Mouse (Mus musculus): ENCODE results near the gene Psmg4. TPM values are rescaled to one million over a fixed set of nuclear protein-coding genes. Genes with fewer than 3 reads are reported as not detected.

Psmg4 gene
- total RNA-seq, 2 experiments from 2014 or later: 14.8 to 23.0 TPM

- DNase-seq (ENCODE audit: low spot score): no peak
Measured at GRCm38 (mm10) chr13:34193384-34193783, 30.6 kb downstream of the Psmg4 start.

- DNase-seq (ENCODE audit: low spot score): no peak
Measured at GRCm38 (mm10) chr13:34195676-34196075, 32.9 kb downstream of the Psmg4 start.

DNA sequence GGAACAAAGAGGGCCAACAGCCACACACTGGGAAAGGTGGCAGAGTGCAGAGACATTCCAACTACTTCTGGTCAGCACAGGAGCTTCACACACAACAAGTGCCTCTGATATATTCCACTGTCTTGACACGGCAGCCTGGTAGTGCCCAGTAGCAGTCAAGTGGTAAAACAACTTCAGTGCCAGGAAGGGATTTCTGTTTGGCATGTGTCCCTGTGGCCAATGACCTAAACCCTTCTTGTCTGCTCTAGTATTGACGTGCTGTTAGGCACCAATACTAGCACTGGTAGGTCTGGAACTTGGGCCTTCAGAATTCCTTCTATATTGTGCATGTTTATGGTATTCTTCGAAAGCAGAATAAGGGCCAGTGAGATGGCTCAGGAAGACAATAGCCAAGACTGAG, 42.5 kb downstream of the Psmg4 start:
- DNase-seq (ENCODE audit: low spot score): no peak

GRCm38 (mm10) chr13:34207714-34208470, 45.1 kb downstream of the Psmg4 start:
- DNase-seq (ENCODE audit: low spot score): no peak

GRCm38 (mm10) chr13:34211261-34211775, 48.6 kb downstream of the Psmg4 start:
- no peak for DNase-seq (ENCODE audit: low spot score)

GRCm38 (mm10) chr13:34212735-34213212, 50.0 kb downstream of the Psmg4 start:
- DNase-seq (ENCODE audit: low spot score): no peak

- DNase-seq (ENCODE audit: low spot score): no peak
Measured at GRCm38 (mm10) chr13:34214855-34215254, 52.1 kb downstream of the Psmg4 start.

DNA sequence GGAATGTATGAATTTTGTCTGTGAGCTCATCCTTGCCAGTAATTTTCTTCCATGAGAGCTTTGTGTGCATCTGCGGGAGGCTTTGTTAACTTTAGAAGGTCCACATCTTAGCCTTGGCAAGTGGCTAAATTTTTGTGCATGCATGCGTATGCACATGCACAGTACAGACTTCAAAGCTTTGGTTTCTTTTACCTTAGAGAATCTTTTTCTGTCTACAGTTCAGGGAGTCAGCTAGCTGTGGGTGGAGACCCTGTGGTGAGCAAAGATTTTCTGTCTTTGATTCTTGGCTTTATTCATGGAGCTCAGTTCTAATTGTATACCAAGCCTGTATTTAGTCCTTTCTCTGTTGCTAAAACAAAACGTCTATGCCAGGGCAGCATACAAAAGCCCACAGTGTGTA, 56.0 kb downstream of the Psmg4 start:
- no peak for DNase-seq (ENCODE audit: low spot score)

DNA sequence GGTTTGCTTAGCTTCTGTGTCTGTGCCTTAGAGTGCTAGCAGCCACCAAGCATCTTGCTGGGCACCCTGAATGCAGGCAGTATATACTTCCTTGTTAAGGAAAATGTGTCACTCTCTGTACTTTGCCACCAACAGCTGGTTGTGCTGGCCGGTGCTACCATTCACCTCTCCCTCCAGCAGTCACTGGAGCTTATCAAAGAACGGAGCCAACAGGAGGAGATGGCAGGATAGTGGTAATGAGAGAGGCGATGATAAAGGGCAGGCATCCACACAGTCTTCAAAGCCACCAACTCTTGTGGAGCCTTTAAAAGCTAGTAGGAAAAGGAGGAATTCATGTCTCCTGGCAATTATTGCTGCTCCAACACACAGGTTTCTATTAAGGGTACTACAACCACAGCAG, 57.0 kb downstream of the Psmg4 start:
- DNase-seq (ENCODE audit: low spot score): no peak

GRCm38 (mm10) chr13:34222985-34223384, 60.2 kb downstream of the Psmg4 start:
- DNase-seq (ENCODE audit: low spot score): peak; percentile 35

- no peak for DNase-seq (ENCODE audit: low spot score)
Measured at GRCm38 (mm10) chr13:34226940-34227339, 64.2 kb downstream of the Psmg4 start.

Other genes starting within 250 kb of the Psmg4 start
- 10 to 100 TPM; 13.2 to 17.2 TPM for gene Nqo2, start 198.3 kb upstream of the Psmg4 start, total RNA-seq (2021)
- 1 to 10 TPM; 2.7 to 3.2 TPM for gene Ripk1, start 160.6 kb upstream of the Psmg4 start, total RNA-seq (2021)
- 100 to 1,000 TPM; 167 to 256 TPM for gene Serpinb6a, start 160.2 kb upstream of the Psmg4 start, total RNA-seq (2021)
- gene Bphl, start 125.4 kb upstream of the Psmg4 start, total RNA-seq (2021): 10 to 100 TPM; 23.7 to 25.8 TPM
- 10 to 100 TPM; 10.0 to 17.1 TPM for gene Tubb2a, start 85.0 kb upstream of the Psmg4 start, total RNA-seq (2021)
- 1 to 10 TPM; 1.6 to 2.8 TPM for gene Tubb2b, start 32.5 kb upstream of the Psmg4 start, total RNA-seq (2021)
- gene Slc22a23, start 182.2 kb downstream of the Psmg4 start, total RNA-seq (2021): 10 to 100 TPM; 10.2 to 13.1 TPM